Mouse (Mus musculus) intestine, postnatal 0 days (tissue): Measurements from ENCODE around the gene Gm49673. TPM values are rescaled to one million over a fixed set of nuclear protein-coding genes. Genes with fewer than 3 reads are reported as not detected.
"Not testable (repeated sequence)": the region's sequence is repeated elsewhere in the genome, so short reads cannot be mapped to it uniquely, and the experiment has no call there.

ENCODE experiments used
- ATAC-seq: fragments of 200-750 bp; cut with Nextera tagmentation; 2 replicates; pipeline ENCODE4 v1.8.0; 2017; ENCODE audit warnings: mild to moderate bottlenecking, moderate TSS enrichment, moderate library complexity
- H3K27ac ChIP-seq: fragments of 300-500 bp; sonication (generic); 2 replicates; pipeline ENCODE4 v1.5.1; 2014; ENCODE audit warnings: mild to moderate bottlenecking, low read depth, low read length, moderate library complexity
- H3K27me3 ChIP-seq: fragments of 300-500 bp; sonication (generic); replicated peaks from 2 replicates; pipeline ENCODE4 v1.6.1; 2014; ENCODE audit warnings: low read length, mixed read lengths; ENCODE audit not compliant: control insufficient read depth, insufficient read depth
- H3K36me3 ChIP-seq: fragments of 300-500 bp; sonication (generic); 2 replicates; pipeline ENCODE4 v1.6.1; 2014; ENCODE audit warnings: mild to moderate bottlenecking, moderate library complexity; ENCODE audit not compliant: control insufficient read depth, insufficient read depth
- H3K4me1 ChIP-seq: fragments of 300-500 bp; sonication (generic); replicated peaks from 2 replicates; pipeline ENCODE4 v1.6.1; 2014; ENCODE audit warnings: antibody characterized with exemption, low read length, mixed read lengths; ENCODE audit not compliant: control insufficient read depth, insufficient read depth
- H3K4me2 ChIP-seq: fragments of 300-500 bp; sonication (generic); replicated peaks from 2 replicates; pipeline ENCODE4 v1.6.1; 2014; ENCODE audit warnings: low read depth, mild to moderate bottlenecking, moderate library complexity
- H3K4me3 ChIP-seq: fragments of 300-500 bp; sonication (generic); 2 replicates; pipeline ENCODE4 v1.5.1; 2014; ENCODE audit warnings: low read depth, low read length
- H3K9ac ChIP-seq: fragments of 300-500 bp; sonication (generic); 2 replicates; pipeline ENCODE4 v1.6.1; 2014; ENCODE audit warnings: mild to moderate bottlenecking, low read depth, low read length
- H3K9me3 ChIP-seq: fragments of 300-500 bp; sonication (generic); 2 replicates; pipeline ENCODE4 v1.6.1; 2016; ENCODE audit warnings: mixed run types; ENCODE audit not compliant: control insufficient read depth
- WGBS: fragments of 180-500 bp; shearing (Covaris S2); extraction: QIAGEN DNeasy Blood & Tissue Kit; methylation state at CpG from one replicate; pipeline ENCODE4 v1.1.7; 2014; 5-methylcytosine and 5-hydroxymethylcytosine counted together
- polyA plus RNA-seq: library from polyadenylated mRNA; unstranded; fragments of >200 nt; fragmentation: Nextera tagmentation; extraction: Ambion mirVana; gene quantifications from 2 replicates; pipeline ENCODE4 v1.2.1, GENCODE M21; 2015

Gene Gm49673
- polyA plus RNA-seq, 1 experiment from 2014 or later, result not detected

- WGBS, result 65% methylated on average over 3 of the region's 5 CpGs
These were observed 51.4 kb downstream of the Gm49673 start for GRCm38 (mm10) chr17:8096199-8096598.

GRCm38 (mm10) chr17:8095653-8096052 is 51.9 kb downstream of the Gm49673 start:
- H3K27ac ChIP-seq, H3K27me3 ChIP-seq, H3K9ac ChIP-seq, H3K4me3 ChIP-seq, H3K36me3 ChIP-seq, H3K9me3 ChIP-seq, H3K4me1 ChIP-seq, ATAC-seq, H3K4me2 ChIP-seq: not testable (repeated sequence)
- 75% methylated on average over 3 of the region's 5 CpGs for WGBS

More at GRCm38 (mm10) chr17:8096199-8096598, 51.4 kb downstream of the Gm49673 start:
- not testable (repeated sequence) for H3K36me3 ChIP-seq, H3K27ac ChIP-seq, H3K27me3 ChIP-seq, H3K4me2 ChIP-seq, H3K4me1 ChIP-seq, ATAC-seq, H3K9me3 ChIP-seq, H3K4me3 ChIP-seq, H3K9ac ChIP-seq

- not testable (repeated sequence) for H3K4me1 ChIP-seq, H3K4me3 ChIP-seq, ATAC-seq, H3K4me2 ChIP-seq, H3K27ac ChIP-seq, H3K27me3 ChIP-seq, H3K9me3 ChIP-seq, H3K9ac ChIP-seq, H3K36me3 ChIP-seq
- WGBS, result 46% methylated on average over 3 of the region's 18 CpGs
These were observed 54.8 kb downstream of the Gm49673 start for GRCm38 (mm10) chr17:8092537-8093526.

GRCm38 (mm10) chr17:8091320-8091719 is 56.3 kb downstream of the Gm49673 start:
- WGBS, result 88% methylated on average over 14 of the region's 14 CpGs
- H3K4me2 ChIP-seq, H3K4me1 ChIP-seq, H3K27me3 ChIP-seq, H3K9ac ChIP-seq, H3K36me3 ChIP-seq, H3K27ac ChIP-seq, H3K9me3 ChIP-seq, ATAC-seq, H3K4me3 ChIP-seq: not testable (repeated sequence)

- not testable (repeated sequence) for H3K4me1 ChIP-seq, H3K4me3 ChIP-seq, H3K27ac ChIP-seq, H3K4me2 ChIP-seq, H3K9me3 ChIP-seq, H3K9ac ChIP-seq, H3K27me3 ChIP-seq, ATAC-seq, H3K36me3 ChIP-seq
- 67% methylated on average over 1 of the region's 2 CpGs for WGBS
These were observed 77.7 kb downstream of the Gm49673 start for GRCm38 (mm10) chr17:8069847-8070246.

- not testable (repeated sequence) for H3K4me1 ChIP-seq, H3K36me3 ChIP-seq, ATAC-seq, H3K9ac ChIP-seq, H3K4me3 ChIP-seq, H3K9me3 ChIP-seq, H3K4me2 ChIP-seq, H3K27ac ChIP-seq, H3K27me3 ChIP-seq
- whole genome bisulfite sequencing, result 66% methylated on average over 2 of the region's 3 CpGs
These were observed 90.9 kb downstream of the Gm49673 start for GRCm38 (mm10) chr17:8056637-8057138.

- ATAC-seq, H3K4me1 ChIP-seq, H3K4me2 ChIP-seq, H3K27ac ChIP-seq, H3K27me3 ChIP-seq, H3K36me3 ChIP-seq, H3K9me3 ChIP-seq, H3K4me3 ChIP-seq, H3K9ac ChIP-seq: not testable (repeated sequence)
- WGBS, result 65% methylated on average over 4 of the region's 6 CpGs
These were observed 91.5 kb downstream of the Gm49673 start for GRCm38 (mm10) chr17:8055919-8056589.
